Mouse (Mus musculus) left cerebral cortex, adult 11 months (tissue): ENCODE measurements at regions not wholly inside any gene's neighbourhood (a gene's known extent, or its start where the extent isn't known, plus 50 kb on each side); places are given as distances from the start of the nearest gene placed in this dataset.

Experiments
- DNase-seq: peaks from one replicate; pipeline ENCODE4 v3.0.0; 2022; ENCODE audit warnings: low spot score

GRCm38 (mm10) chr1:23207024-23207423 lies 105.0 kb upstream of the 4933415F23Rik start:
- DNase-seq = no peak

- peak; percentile 10 for DNase-seq
These were observed 100.7 kb upstream of the 4933415F23Rik start for GRCm38 (mm10) chr1:23202511-23203435.

- no peak for DNase-seq
These were observed 98.4 kb upstream of the 4933415F23Rik start for GRCm38 (mm10) chr1:23200460-23200859.

GRCm38 (mm10) chr1:23190316-23191005 lies 88.4 kb upstream of the 4933415F23Rik start:
- no peak for DNase-seq

GRCm38 (mm10) chr1:23189790-23190189 lies 87.7 kb upstream of the 4933415F23Rik start:
- DNase-seq = no peak

GRCm38 (mm10) chr1:23188216-23188615 lies 86.2 kb upstream of the 4933415F23Rik start:
- DNase-seq = no peak

- DNase-seq = no peak
These were observed 85.6 kb upstream of the 4933415F23Rik start for GRCm38 (mm10) chr1:23187446-23188206.

- DNase-seq = no peak
These were observed 82.7 kb upstream of the 4933415F23Rik start for GRCm38 (mm10) chr1:23184728-23185127.

GRCm38 (mm10) chr1:23182541-23182940 lies 80.5 kb upstream of the 4933415F23Rik start:
- DNase-seq = no peak

- no peak for DNase-seq
These were observed 76.4 kb upstream of the 4933415F23Rik start for GRCm38 (mm10) chr1:23178335-23178974.

GRCm38 (mm10) chr1:23174022-23174421 lies 72.0 kb upstream of the 4933415F23Rik start:
- no peak for DNase-seq

GRCm38 (mm10) chr1:23173054-23173802 lies 71.2 kb upstream of the 4933415F23Rik start:
- no peak for DNase-seq

GRCm38 (mm10) chr1:23171336-23171735 lies 69.3 kb upstream of the 4933415F23Rik start:
- DNase-seq = no peak

GRCm38 (mm10) chr1:23170711-23171110 lies 68.7 kb upstream of the 4933415F23Rik start:
- no peak for DNase-seq

GRCm38 (mm10) chr1:23168504-23168903 lies 66.5 kb upstream of the 4933415F23Rik start:
- no peak for DNase-seq

- no peak for DNase-seq
These were observed 61.4 kb upstream of the 4933415F23Rik start for GRCm38 (mm10) chr1:23163371-23163935.

- no peak for DNase-seq
These were observed 60.7 kb upstream of the 4933415F23Rik start for GRCm38 (mm10) chr1:23162766-23163165.
